Mouse (Mus musculus): Measurements from ENCODE around the gene Mapkapk5.
"Not testable (repeated sequence)": the region's sequence is repeated elsewhere in the genome, so short reads cannot be mapped to it uniquely, and the experiment has no call there.

Gene Mapkapk5

GRCm38 (mm10) chr5:121564468-121564895 is 18.8 kb upstream of the Mapkapk5 start:
- in situ Hi-C loops (cut with MboI, MseI), result no loop called here

DNA sequence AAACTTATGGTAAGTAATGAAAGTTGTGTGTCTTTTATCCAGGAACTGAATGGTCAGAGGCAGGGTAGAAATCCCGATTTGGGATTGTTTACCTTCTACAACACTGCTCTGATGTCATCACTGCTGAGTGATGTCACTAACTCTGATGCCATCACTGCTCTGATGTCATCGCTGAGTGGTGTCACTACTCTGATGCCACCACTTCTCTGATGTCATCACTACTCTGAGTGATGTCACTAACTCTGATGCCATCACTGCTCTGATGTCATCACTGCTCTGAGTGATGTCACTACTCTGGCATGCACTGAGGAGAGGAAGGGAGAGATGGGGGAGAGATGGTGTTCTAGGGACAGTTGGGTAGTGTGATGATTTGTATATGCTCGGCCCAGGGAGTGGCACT is 16.7 kb upstream of the Mapkapk5 start:
- in situ Hi-C loops (cut with MboI, MseI), result no loop called here

- in situ Hi-C loops (cut with MboI, MseI), result no loop called here
Measured at GRCm38 (mm10) chr5:121549196-121549595, 3.5 kb upstream of the Mapkapk5 start.

GRCm38 (mm10) chr5:121547084-121547483 is 1.4 kb upstream of the Mapkapk5 start:
- in situ Hi-C loops (cut with MboI, MseI), result no loop called here

DNA sequence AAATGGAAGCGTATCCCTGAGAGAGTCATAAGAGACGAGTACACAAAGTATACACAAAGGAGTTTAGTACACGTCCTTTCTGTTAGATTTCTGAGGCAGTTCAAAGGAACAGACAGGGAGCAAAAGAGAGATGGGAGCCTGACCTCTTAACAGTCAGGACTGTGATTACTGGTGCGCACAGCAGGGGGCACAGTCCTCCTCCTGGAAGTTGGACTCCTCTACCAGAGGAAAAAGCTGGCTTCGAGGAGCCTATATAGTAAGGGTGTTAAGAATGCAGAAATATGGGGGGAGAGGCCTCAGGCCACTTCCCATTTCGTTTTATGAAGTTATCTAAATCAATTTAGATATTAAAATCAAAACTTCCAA is 808 bp upstream of the Mapkapk5 start:
- in situ Hi-C loops (cut with MboI, MseI), result no loop called here

GRCm38 (mm10) chr5:121544910-121545792 is 554 bp downstream of the Mapkapk5 start, which contains the start of the genes Adam1a and Gm42878:
Gene Adam1a (minus strand): TSS chr5:121545482.
Gene Gm42878 (minus strand): TSS chr5:121545482.
- in situ Hi-C loops (cut with MboI, MseI), result no loop called here

- in situ Hi-C loops (cut with MboI, MseI), result no loop called here
Measured at GRCm38 (mm10) chr5:121543370-121543769, 2.3 kb downstream of the Mapkapk5 start.

- in situ Hi-C loops (cut with MboI, MseI), result no loop called here
Measured at GRCm38 (mm10) chr5:121541235-121541634, 4.5 kb downstream of the Mapkapk5 start.

- in situ Hi-C loops (cut with MboI, MseI), result no loop called here
Measured at GRCm38 (mm10) chr5:121540066-121540465, 5.6 kb downstream of the Mapkapk5 start.

- in situ Hi-C loops (cut with MboI, MseI), result no loop called here
Measured at GRCm38 (mm10) chr5:121537588-121537987, 8.1 kb downstream of the Mapkapk5 start.

DNA sequence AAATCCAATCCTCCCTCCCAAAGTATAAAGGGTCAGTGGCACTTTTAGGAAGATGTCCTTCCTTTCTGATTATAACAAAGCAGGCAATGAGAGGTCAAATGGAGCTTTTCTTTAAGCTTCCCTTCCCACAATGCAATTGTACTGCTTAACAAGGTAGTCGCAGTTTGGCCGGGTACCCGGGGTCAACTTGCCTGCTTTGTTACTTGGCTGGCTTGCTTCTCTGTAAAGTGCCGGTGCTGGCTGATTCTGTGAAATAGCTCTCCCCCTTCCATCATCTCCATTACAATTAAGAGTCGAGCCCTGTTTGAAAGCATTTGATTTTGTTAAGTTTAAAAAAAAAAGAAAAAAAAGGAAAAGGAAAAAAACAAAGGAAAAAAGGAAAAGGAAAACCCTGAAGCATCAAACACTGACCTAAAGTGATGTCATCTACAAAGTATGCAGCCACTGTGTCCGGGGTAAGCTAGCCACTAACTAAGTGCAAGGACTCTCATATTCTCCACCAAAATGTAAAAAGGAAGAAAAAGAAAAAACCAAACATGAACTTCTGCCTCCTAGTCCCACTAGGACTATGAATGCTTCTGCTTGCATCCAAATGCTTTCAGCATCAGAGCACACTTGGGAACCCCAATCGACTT is 8.7 kb downstream of the Mapkapk5 start:
- in situ Hi-C loops (cut with MboI, MseI), result no loop called here

- in situ Hi-C loops (cut with MboI, MseI), result no loop called here
Measured at GRCm38 (mm10) chr5:121535116-121535515, 10.6 kb downstream of the Mapkapk5 start.

DNA sequence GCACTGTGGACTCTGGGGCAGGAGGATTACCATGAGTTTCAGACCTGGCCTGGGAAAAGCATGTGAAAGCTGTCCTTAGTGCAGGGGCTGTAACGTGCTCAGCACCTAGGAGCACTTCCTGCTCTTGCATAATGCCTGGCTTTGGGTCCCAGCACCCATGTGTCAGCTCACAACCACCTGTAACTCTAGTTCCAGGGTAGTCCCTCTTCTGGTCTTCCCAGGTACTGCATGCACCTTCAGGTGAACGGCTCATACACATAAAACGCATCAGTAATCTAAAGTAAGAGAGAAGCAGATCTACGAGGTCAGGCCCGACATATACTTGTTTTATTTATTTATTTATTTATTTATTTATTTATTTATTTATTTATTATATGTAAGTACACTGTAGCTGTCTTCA is 11.2 kb downstream of the Mapkapk5 start:
- in situ Hi-C loops (cut with MboI, MseI), result no loop called here

GRCm38 (mm10) chr5:121526961-121527360 is 18.7 kb downstream of the Mapkapk5 start:
- in situ Hi-C loops (cut with MboI, MseI), result no loop called here

DNA sequence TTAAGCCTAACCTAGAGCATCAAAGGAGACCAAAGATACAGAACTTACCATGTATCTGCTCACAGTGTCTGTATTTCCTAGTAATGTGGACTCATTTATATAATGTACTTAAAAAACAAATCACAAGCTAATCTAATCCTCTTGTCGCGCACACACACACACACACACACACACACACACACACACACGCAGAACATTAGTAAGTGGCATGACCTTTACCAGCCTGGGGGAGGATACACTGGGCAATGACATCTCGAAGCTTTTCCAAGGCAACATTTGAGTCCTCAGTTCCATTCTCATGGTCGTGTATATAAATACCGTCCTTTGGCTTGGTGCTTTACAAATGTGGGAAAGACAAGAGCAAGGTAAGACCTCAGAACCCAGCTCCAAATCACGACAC is 19.2 kb downstream of the Mapkapk5 start:
- in situ Hi-C loops (cut with MboI, MseI), result no loop called here

- in situ Hi-C loops (cut with MboI, MseI), result no loop called here
Measured at GRCm38 (mm10) chr5:121525774-121526450, 19.8 kb downstream of the Mapkapk5 start.

- in situ Hi-C loops (cut with MboI, MseI), result not testable (repeated sequence)
Measured at GRCm38 (mm10) chr5:121519758-121520157, 25.9 kb downstream of the Mapkapk5 start.

DNA sequence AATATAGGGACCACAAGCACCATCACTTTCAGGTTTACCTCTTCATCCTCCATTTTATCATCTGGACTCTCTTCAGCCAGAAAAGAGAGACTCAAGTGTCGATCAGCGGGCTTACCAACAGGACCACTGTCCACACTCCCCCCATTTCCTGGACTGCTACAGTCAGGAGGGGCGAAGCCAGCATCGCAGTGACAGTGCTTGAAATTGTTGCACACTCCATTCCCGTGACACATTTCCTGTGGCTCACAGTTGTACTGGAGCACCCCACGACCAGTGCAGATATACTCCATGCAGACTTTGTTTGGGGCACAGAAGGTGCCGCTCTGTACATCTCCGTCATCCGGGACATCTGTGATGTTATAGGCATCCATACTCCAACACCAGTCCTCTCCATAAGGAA is 26.7 kb downstream of the Mapkapk5 start:
- in situ Hi-C loops (cut with MboI, MseI), result no loop called here

DNA sequence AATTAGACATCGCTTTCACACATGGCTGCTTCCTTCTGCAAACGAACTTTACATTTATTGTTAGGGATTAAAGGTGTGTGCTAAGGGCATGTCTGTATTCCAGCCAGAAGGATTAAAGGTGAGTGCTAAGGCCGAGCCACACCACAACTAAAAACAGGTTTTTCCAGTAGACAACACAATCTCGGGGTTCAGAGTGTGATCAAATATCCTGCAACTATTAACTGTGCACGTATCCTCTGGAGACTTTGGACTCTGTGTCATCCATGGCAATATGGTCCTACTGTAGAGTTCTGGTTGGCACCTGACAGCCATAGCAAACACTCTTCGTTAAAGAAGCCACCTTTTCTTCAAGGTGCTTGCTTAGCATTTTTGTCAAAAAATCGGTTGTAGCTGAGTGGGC is 35.7 kb downstream of the Mapkapk5 start:
- in situ Hi-C loops (cut with MboI, MseI), result no loop called here

DNA sequence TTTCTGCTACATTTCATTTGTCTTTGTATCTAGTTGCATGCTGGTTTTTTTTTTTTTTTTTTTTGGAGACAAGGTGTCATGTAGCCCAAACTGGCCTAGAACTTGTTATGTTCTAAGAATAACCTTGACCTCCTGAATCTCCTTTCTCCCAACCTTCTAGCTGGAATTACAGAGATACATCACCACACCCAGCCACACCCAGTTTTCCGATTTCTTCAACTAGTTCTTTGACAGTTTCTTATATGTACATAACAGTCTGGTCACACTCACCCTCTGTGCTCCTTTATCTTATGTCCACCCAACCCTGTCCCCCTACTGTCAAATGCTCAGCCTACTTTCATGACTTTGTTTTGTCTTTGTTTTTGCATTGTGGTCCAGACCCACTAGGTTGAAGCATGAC is 38.9 kb downstream of the Mapkapk5 start:
- in situ Hi-C loops (cut with MboI, MseI), result no loop called here

- in situ Hi-C loops (cut with MboI, MseI), result no loop called here
Measured at GRCm38 (mm10) chr5:121503231-121503630, 42.5 kb downstream of the Mapkapk5 start, which contains the start of gene Adam1b. Gene Adam1b (minus strand): TSS chr5:121503435.

- in situ Hi-C loops (cut with MboI, MseI), result not testable (repeated sequence)
Measured at GRCm38 (mm10) chr5:121501424-121501996, 44.2 kb downstream of the Mapkapk5 start.

Data from T-helper 2 cell (primary cell).